Mouse (Mus musculus) thymus, adult 2 months (tissue): ENCODE data around the gene Mmel1.

ENCODE experiments used
- CTCF ChIP-seq: fragments of 200-500 bp; IDR thresholded peaks from 2 replicates; pipeline ENCODE4 v1.5.1; 2012; ENCODE audit warnings: mild to moderate bottlenecking, control low read depth, low read length, moderate library complexity, borderline replicate concordance; ENCODE audit not compliant: control insufficient read depth, poor library complexity, insufficient read depth; ENCODE audit errors: extremely low read depth
- POLR2A ChIP-seq: fragments of 200-500 bp; IDR thresholded peaks from 2 replicates; pipeline ENCODE4 v1.6.1; 2012; ENCODE audit warnings: mild to moderate bottlenecking, low read length, control low read depth, moderate library complexity; ENCODE audit not compliant: control insufficient read depth, poor library complexity, insufficient read depth; ENCODE audit errors: extremely low read depth

DNA sequence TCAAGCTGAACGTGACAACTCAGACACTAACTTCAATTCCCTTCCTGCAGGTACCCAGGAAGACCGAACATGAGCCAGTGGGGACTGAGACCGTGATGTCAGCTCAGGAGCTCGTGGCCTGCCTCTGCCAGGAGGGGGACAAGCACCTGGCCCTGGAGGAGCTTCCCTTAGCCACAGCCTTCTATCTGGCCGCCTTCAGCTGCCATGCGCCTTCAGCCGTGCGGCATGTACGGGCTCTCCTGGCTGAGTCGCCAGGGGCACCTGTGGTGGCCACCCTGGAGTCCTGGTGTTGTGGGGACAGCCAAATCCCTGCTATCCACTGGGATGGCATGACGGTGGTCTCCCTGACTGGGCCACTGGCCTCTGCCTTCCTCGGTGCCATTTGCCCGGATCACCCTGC, 30.6 kb upstream of the Mmel1 start:
- TF ChIP-seq POLR2A (no peak), CTCF (no peak)
